Mouse (Mus musculus): ENCODE data around the gene Cd200r4.

GRCm38 (mm10) chr16:44875178-44875577 is 63.6 kb downstream of the Cd200r4 start:
- TF ChIP-seq EP300 (IDR thresholded peaks at IDR 0.05; ENCODE audit: insufficient read depth, low read depth, low read length) (no peak), CTCF (IDR thresholded peaks at IDR 0.05; ENCODE audit: low read depth, low read length) (no peak), POLR2A (IDR thresholded peaks at IDR 0.05; ENCODE audit: insufficient read depth, low read length) (no peak)
